ENCODE assay signal across 1 mouse cellular context in genomic region chr16:90794708-90795107, GRCm38 (mm10).
TF ChIP-seq lines count a peak whose summit lies in the region.

No protein-coding gene starts in this region.

TF ChIP-seq in CH12.LX, 34 proteins besides CTCF, POLR2A, EP300 and RAD21 (continued from another document):
- TF ChIP-seq USF1 (IDR thresholded peaks at IDR 0.05; ENCODE audit: low read depth, low read length) (no peak), ETS1 (conservative IDR thresholded peaks at IDR 0.05; ENCODE audit: low read depth, low read length) (no peak), MEF2A (IDR thresholded peaks at IDR 0.05; ENCODE audit: borderline replicate concordance, low read depth, low read length) (no peak), GABPA (IDR thresholded peaks at IDR 0.05; ENCODE audit: insufficient replicate concordance, low read depth, low read length) (no peak), NRF1 (IDR thresholded peaks at IDR 0.05; ENCODE audit: low read depth, low read length) (no peak), ELF1 (IDR thresholded peaks at IDR 0.05; ENCODE audit: low read depth, low read length) (no peak)
